Mouse (Mus musculus) embryonic facial prominence, embryonic 11.5 days (tissue): ENCODE measurements around the gene Ikzf4. TPM values are rescaled to one million over a fixed set of nuclear protein-coding genes. Genes with fewer than 3 reads are reported as not detected.

ENCODE experiments used
- ATAC-seq: fragments of 200-750 bp; cut with Nextera tagmentation; replicated peaks from 2 replicates; pipeline ENCODE4 v1.8.0; 2017; ENCODE audit warnings: low read depth; ENCODE audit not compliant: insufficient number of reproducible peaks, low FRiP score, low TSS enrichment
- DNase-seq: peaks from one replicate; pipeline ENCODE4 v3.0.0-alpha.2; 2015; ENCODE audit warnings: low spot score
- H3K27ac ChIP-seq: fragments of 300-500 bp; sonication (generic); replicated peaks from 2 replicates; pipeline ENCODE4 v1.5.1; 2014; ENCODE audit warnings: mild to moderate bottlenecking, low read depth, low read length, control low read depth
- H3K27me3 ChIP-seq: fragments of 300-500 bp; sonication (generic); 2 replicates; pipeline ENCODE4 v1.6.1; 2014; ENCODE audit warnings: mild to moderate bottlenecking, low read length, moderate library complexity, mixed read lengths; ENCODE audit not compliant: control insufficient read depth, insufficient read depth
- H3K36me3 ChIP-seq: fragments of 300-500 bp; sonication (generic); replicated peaks from 2 replicates; pipeline ENCODE4 v1.6.1; 2014; ENCODE audit warnings: low read depth, mild to moderate bottlenecking, low read length, moderate library complexity, mixed read lengths; ENCODE audit not compliant: control insufficient read depth, insufficient read depth
- H3K4me1 ChIP-seq: fragments of 300-500 bp; sonication (generic); 2 replicates; pipeline ENCODE4 v1.6.1; 2014; ENCODE audit warnings: low read length, mixed read lengths; ENCODE audit not compliant: control insufficient read depth, insufficient read depth
- H3K4me2 ChIP-seq: fragments of 300-500 bp; sonication (generic); 2 replicates; pipeline ENCODE4 v1.6.1; 2014; ENCODE audit warnings: low read depth, mild to moderate bottlenecking, control low read depth, low read length, moderate library complexity
- H3K4me3 ChIP-seq: fragments of 300-500 bp; sonication (generic); 2 replicates; pipeline ENCODE4 v1.5.1; 2014; ENCODE audit warnings: low read depth, low read length, control low read depth
- H3K9ac ChIP-seq: fragments of 300-500 bp; sonication (generic); replicated peaks from 2 replicates; pipeline ENCODE4 v1.6.1; 2014; ENCODE audit warnings: mild to moderate bottlenecking, control low read depth, low read length
- H3K9me3 ChIP-seq: fragments of 300-500 bp; sonication (generic); replicated peaks from 2 replicates; pipeline ENCODE4 v1.6.1; 2016; ENCODE audit warnings: mild to moderate bottlenecking, low read length, inconsistent platforms, mixed read lengths; ENCODE audit not compliant: control insufficient read depth
- WGBS: fragments of 180-500 bp; shearing (Covaris S2); extraction: QIAGEN DNeasy Blood & Tissue Kit; methylation state at CpG from one replicate; pipeline ENCODE4 v1.1.7; 2014; 5-methylcytosine and 5-hydroxymethylcytosine counted together
- polyA plus RNA-seq: library from polyadenylated mRNA; unstranded; fragments of >200 nt; fragmentation: Nextera tagmentation; extraction: Ambion mirVana; gene quantifications from 2 replicates; pipeline ENCODE4 v1.2.1, GENCODE M21; 2014

Ikzf4 gene
- polyA plus RNA-seq, 1 experiment from 2014 or later = 3.5 TPM

DNA sequence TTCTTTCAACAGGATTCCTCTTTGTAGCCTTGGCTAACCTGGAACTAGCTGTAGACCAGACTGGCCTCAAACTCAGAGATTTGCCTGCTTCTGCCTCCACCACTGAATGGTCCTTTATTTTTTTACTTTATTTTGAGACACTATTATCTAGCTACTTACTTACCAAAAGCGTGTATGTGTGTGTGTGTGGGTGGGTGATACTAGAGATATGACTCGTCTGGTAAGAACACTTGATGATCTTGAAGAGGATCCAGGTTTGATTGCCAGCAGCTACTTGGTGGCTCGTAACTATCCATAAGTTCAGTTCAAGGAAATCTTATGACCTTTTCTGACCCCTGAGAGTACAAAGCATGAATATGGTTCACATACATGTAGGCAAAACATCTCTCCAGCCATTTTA, 19.5 kb upstream of the Ikzf4 start:
- ATAC-seq (no peak), DNase-seq (no peak)
- WGBS = 79% methylated on average over 3 of the region's 3 CpGs
- no peak overlapping the region for H3K4me3 ChIP-seq
- H3K4me2 ChIP-seq = no peak overlapping the region
- no peaks in the 10 kb centered on the region for H3K36me3 ChIP-seq
- no peak overlapping the region for H3K9ac ChIP-seq
- no peaks in the 10 kb centered on the region for H3K27me3 ChIP-seq
- H3K9me3 ChIP-seq = no peaks in the 10 kb centered on the region
- no peaks in the 10 kb centered on the region; the same call in 1 of the 2 replicates for H3K4me1 ChIP-seq
- no peak overlapping the region for H3K27ac ChIP-seq

GRCm38 (mm10) chr10:128664808-128665207, 19.0 kb upstream of the Ikzf4 start:
- H3K27me3 ChIP-seq = no peaks in the 10 kb centered on the region
- DNase-seq (no peak), ATAC-seq (no peak)
- H3K4me2 ChIP-seq = no peak overlapping the region
- no peaks in the 10 kb centered on the region for H3K36me3 ChIP-seq
- no peaks in the 10 kb centered on the region; the same call in 1 of the 2 replicates for H3K4me1 ChIP-seq
- H3K27ac ChIP-seq = no peak overlapping the region
- no peak overlapping the region for H3K9ac ChIP-seq
- 70% methylated on average over 3 of the region's 3 CpGs for WGBS
- no peaks in the 10 kb centered on the region for H3K9me3 ChIP-seq
- no peak overlapping the region for H3K4me3 ChIP-seq

- H3K36me3 ChIP-seq = no peaks in the 10 kb centered on the region
- no peaks in the 10 kb centered on the region for H3K27me3 ChIP-seq
- no peak for ATAC-seq
- no peaks in the 10 kb centered on the region; the same call in 1 of the 2 replicates for H3K4me1 ChIP-seq
- no peak overlapping the region for H3K4me2 ChIP-seq
- DNase-seq = no peak
- no peak overlapping the region for H3K4me3 ChIP-seq
- 63% methylated on average over 5 of the region's 5 CpGs for WGBS
- H3K27ac ChIP-seq = no peak overlapping the region
- H3K9ac ChIP-seq = no peak overlapping the region
- H3K9me3 ChIP-seq = no peaks in the 10 kb centered on the region
Measured at GRCm38 (mm10) chr10:128663441-128664220, 17.8 kb upstream of the Ikzf4 start.

GRCm38 (mm10) chr10:128662465-128662864, 16.7 kb upstream of the Ikzf4 start:
- no peak overlapping the region for H3K4me2 ChIP-seq
- no peak overlapping the region for H3K27ac ChIP-seq
- ATAC-seq (no peak), DNase-seq (no peak)
- no peak overlapping the region for H3K9ac ChIP-seq
- no peak overlapping the region for H3K4me3 ChIP-seq
- H3K9me3 ChIP-seq = no peaks in the 10 kb centered on the region
- no peaks in the 10 kb centered on the region for H3K4me1 ChIP-seq
- no peaks in the 10 kb centered on the region for H3K36me3 ChIP-seq
- H3K27me3 ChIP-seq = no peaks in the 10 kb centered on the region

DNA sequence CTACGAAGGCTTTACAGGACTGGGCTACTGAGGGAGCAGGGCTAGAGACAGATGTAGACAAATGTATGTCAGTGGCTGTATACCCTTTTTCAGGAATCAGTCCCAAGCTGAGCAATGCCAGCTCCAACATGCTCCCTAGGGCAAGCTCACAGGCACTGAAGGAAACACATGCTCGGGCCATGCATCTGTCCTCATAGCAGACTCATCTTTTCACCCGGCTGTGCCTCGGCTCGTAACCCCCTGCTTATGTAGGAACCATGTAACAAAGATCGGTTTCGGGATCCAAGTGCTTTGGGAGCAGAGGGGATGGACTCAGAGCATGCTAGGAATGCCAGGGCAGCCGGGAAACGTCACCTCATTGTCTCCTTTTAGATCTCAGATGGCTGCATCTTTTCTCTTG, 13.7 kb upstream of the Ikzf4 start:
- no peaks in the 10 kb centered on the region for H3K27me3 ChIP-seq
- no peak overlapping the region for H3K27ac ChIP-seq
- DNase-seq (no peak), ATAC-seq (no peak)
- H3K4me1 ChIP-seq = no peaks in the 10 kb centered on the region
- no peaks in the 10 kb centered on the region for H3K9me3 ChIP-seq
- H3K4me3 ChIP-seq = no peak overlapping the region
- H3K9ac ChIP-seq = no peak overlapping the region
- no peaks in the 10 kb centered on the region for H3K36me3 ChIP-seq
- 59% methylated on average over 9 of the region's 9 CpGs for WGBS
- H3K4me2 ChIP-seq = no peak overlapping the region

GRCm38 (mm10) chr10:128657844-128658243, 12.1 kb upstream of the Ikzf4 start:
- H3K27ac ChIP-seq = no peak overlapping the region
- no peaks in the 10 kb centered on the region for H3K27me3 ChIP-seq
- no peak overlapping the region for H3K4me3 ChIP-seq
- H3K4me2 ChIP-seq = no peak overlapping the region
- no peaks in the 10 kb centered on the region for H3K4me1 ChIP-seq
- ATAC-seq (no peak), DNase-seq (no peak)
- H3K9me3 ChIP-seq = no peaks in the 10 kb centered on the region
- no peaks in the 10 kb centered on the region for H3K36me3 ChIP-seq
- 56% methylated on average over 9 of the region's 9 CpGs for WGBS
- H3K9ac ChIP-seq = no peak overlapping the region

DNA sequence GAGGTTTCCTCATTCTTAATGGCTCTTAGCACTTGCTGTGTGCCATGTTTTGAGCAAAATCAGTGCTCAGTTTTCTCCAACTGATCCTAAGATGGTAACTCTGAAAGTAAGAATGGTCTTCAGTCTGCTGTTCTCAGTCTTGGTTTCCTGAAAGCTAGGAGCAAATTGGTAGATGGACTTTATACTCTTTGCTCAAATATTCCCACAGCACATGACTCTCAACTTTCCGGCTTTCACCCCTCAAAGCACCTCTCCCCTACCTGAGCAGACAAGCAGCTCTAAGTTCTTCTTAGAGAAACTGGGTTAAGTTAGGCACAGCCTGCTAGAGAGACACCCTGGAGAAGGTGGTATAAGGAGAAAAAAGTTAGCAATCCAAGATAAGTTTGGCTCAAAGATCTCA, 10.9 kb upstream of the Ikzf4 start:
- no peaks in the 10 kb centered on the region for H3K4me1 ChIP-seq
- WGBS = 71% methylated on average over 1 of the region's 1 CpGs
- H3K36me3 ChIP-seq = no peaks in the 10 kb centered on the region

DNA sequence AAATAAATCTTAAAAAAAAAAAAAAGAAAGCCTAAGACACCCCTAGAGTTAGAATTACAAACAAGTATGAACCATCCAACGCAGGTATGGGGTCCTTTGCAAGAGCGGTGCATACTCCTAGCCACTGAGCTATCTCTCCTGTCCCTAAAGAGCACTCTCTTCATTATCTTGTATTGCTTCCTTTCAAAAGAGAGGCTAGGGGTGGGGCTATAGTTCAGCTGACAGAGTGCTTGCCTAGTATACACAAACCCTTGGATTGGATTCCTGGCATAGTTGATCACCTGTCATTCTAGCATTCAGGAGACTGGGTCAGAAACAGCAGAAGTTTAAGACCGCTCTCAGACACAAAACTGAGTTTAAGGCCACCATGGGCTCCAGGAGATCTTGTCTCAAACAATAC, 9.5 kb upstream of the Ikzf4 start:
- ATAC-seq (no peak), DNase-seq (no peak)
- Histone ChIP-seq H3K36me3 (no peaks in the 10 kb centered on the region), H3K4me3 (no peak overlapping the region), H3K9ac (no peak overlapping the region), H3K4me2 (no peak overlapping the region), H3K4me1 (no peaks in the 10 kb centered on the region), H3K9me3 (no peaks in the 10 kb centered on the region), H3K27ac (no peak overlapping the region), H3K27me3 (no peaks in the 10 kb centered on the region)
- WGBS = 77% methylated on average over 3 of the region's 3 CpGs

More for the DNA sequence above, 10.9 kb upstream of the Ikzf4 start:
- H3K4me3 ChIP-seq = no peak overlapping the region
- H3K9ac ChIP-seq = no peak overlapping the region
- no peaks in the 10 kb centered on the region for H3K27me3 ChIP-seq
- no peaks in the 10 kb centered on the region for H3K9me3 ChIP-seq
- ATAC-seq (no peak), DNase-seq (no peak)
- H3K4me2 ChIP-seq = no peak overlapping the region
- no peak overlapping the region for H3K27ac ChIP-seq
